Mouse (Mus musculus) lung, embryonic 14.5 days (tissue): ENCODE results near the gene Otp. TPM values are rescaled to one million over a fixed set of nuclear protein-coding genes. Genes with fewer than 3 reads are reported as not detected.

Experiments
- ATAC-seq: fragments of 200-750 bp; cut with Nextera tagmentation; 2 replicates; pipeline ENCODE4 v1.8.0; 2017; ENCODE audit warnings: mild to moderate bottlenecking, moderate TSS enrichment, moderate library complexity; ENCODE audit not compliant: insufficient read depth
- DNase-seq: peaks from one replicate; pipeline ENCODE4 v3.0.0-alpha.2; 2015
- H3K27ac ChIP-seq: fragments of 300-500 bp; sonication (generic); 2 replicates; pipeline ENCODE4 v1.5.1; 2014; ENCODE audit warnings: low read depth, mild to moderate bottlenecking, moderate library complexity
- H3K27me3 ChIP-seq: fragments of 300-500 bp; sonication (generic); 2 replicates; pipeline ENCODE4 v1.6.1; 2014; ENCODE audit warnings: low read length, control low read depth; ENCODE audit not compliant: insufficient read depth
- H3K36me3 ChIP-seq: fragments of 300-500 bp; sonication (generic); 2 replicates; pipeline ENCODE4 v1.6.1; 2014; ENCODE audit warnings: control low read depth; ENCODE audit not compliant: insufficient read depth
- H3K4me1 ChIP-seq: fragments of 300-500 bp; sonication (generic); 2 replicates; pipeline ENCODE4 v1.6.1; 2014; ENCODE audit warnings: antibody characterized with exemption, control low read depth; ENCODE audit not compliant: insufficient read depth
- H3K4me2 ChIP-seq: fragments of 300-500 bp; sonication (generic); 2 replicates; pipeline ENCODE4 v1.6.1; 2014; ENCODE audit warnings: mild to moderate bottlenecking
- H3K4me3 ChIP-seq: fragments of 300-500 bp; sonication (generic); 2 replicates; pipeline ENCODE4 v1.5.1; 2014; ENCODE audit warnings: low read depth, low read length
- H3K9ac ChIP-seq: fragments of 300-500 bp; sonication (generic); 2 replicates; pipeline ENCODE4 v1.6.1; 2014
- H3K9me3 ChIP-seq: fragments of 300-500 bp; sonication (generic); 2 replicates; pipeline ENCODE4 v1.6.1; 2016; ENCODE audit warnings: low read depth, low read length, control low read depth
- CTCF ChIP-seq: IDR thresholded peaks from 2 replicates; pipeline ENCODE4 v1.5.1; 2016; ENCODE audit warnings: antibody characterized with exemption, low read depth
- WGBS: fragments of 180-500 bp; shearing (Covaris S2); extraction: QIAGEN DNeasy Blood & Tissue Kit; methylation state at CpG from one replicate; pipeline ENCODE4 v1.1.7; 2014; 5-methylcytosine and 5-hydroxymethylcytosine counted together
- polyA plus RNA-seq: library from polyadenylated mRNA; unstranded; fragments of >200 nt; fragmentation: Nextera tagmentation; extraction: Ambion mirVana; gene quantifications from 2 replicates; pipeline ENCODE4 v1.2.1, GENCODE M21; 2014

The Otp gene
- polyA plus RNA-seq, 1 experiment from 2014 or later, result not detected

DNA sequence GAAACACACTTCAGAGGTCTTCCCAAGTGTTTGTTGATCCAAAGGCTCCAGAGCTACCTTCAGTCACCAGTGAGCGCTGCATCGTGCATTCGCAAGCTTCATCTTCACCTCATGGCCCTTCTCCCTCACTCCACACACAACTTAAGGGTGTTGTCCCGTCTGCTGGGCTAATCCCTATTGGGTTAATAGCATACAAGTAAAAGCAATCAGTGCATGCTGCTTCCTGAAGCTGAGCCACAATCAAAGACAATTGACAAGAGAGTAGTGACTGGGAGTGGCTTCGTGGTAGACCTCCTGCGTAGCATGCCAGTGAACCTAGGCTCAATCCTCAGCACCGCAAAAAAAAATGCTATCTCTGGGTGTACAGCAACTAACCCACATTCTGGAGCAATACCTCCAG, 27.5 kb upstream of the Otp start:
- H3K9ac ChIP-seq, result no peak overlapping the region
- no peaks in the 10 kb centered on the region for H3K9me3 ChIP-seq
- ATAC-seq, result no peak
- H3K27me3 ChIP-seq, result no peaks in the 10 kb centered on the region
- no peak for DNase-seq
- no peak overlapping the region for H3K27ac ChIP-seq
- no peak for TF ChIP-seq CTCF
- 52% methylated on average over 7 of the region's 7 CpGs for WGBS
- H3K4me2 ChIP-seq, result no peak overlapping the region
- H3K36me3 ChIP-seq, result peaks cover 7% of the 10 kb centered on the region; the same call in 1 of the 2 replicates
- H3K4me1 ChIP-seq, result no peaks in the 10 kb centered on the region
- H3K4me3 ChIP-seq, result no peak overlapping the region

DNA sequence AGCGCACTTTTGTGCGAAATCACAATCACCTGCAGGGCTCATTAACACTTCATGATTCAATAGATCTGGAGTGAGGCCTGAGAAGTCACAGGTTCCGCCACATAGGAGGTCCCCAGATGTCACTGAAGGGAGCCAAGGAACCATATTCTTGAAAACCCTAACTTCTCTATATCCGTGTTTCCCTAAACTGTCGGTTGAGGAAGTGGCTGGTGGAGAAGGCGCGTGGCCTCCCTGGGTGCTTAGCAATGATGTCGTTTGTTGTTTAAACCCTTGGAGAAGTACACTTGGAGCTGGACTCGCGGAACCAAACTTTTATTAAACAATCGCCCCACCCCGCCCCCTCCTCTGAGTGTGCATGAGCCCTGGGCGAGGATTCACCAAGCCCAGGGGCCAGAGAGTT, 26.1 kb upstream of the Otp start:
- H3K4me1 ChIP-seq, result no peaks in the 10 kb centered on the region
- TF ChIP-seq CTCF, result no peak
- H3K9ac ChIP-seq, result no peak overlapping the region
- no peaks in the 10 kb centered on the region for H3K36me3 ChIP-seq
- no peaks in the 10 kb centered on the region for H3K27me3 ChIP-seq
- no peaks in the 10 kb centered on the region for H3K9me3 ChIP-seq
- H3K27ac ChIP-seq, result no peak overlapping the region
- WGBS, result 37% methylated on average over 13 of the region's 13 CpGs
- no peak overlapping the region for H3K4me2 ChIP-seq
- no peak overlapping the region for H3K4me3 ChIP-seq
- ATAC-seq, result no peak
- DNase-seq, result peak; percentile 18

DNA sequence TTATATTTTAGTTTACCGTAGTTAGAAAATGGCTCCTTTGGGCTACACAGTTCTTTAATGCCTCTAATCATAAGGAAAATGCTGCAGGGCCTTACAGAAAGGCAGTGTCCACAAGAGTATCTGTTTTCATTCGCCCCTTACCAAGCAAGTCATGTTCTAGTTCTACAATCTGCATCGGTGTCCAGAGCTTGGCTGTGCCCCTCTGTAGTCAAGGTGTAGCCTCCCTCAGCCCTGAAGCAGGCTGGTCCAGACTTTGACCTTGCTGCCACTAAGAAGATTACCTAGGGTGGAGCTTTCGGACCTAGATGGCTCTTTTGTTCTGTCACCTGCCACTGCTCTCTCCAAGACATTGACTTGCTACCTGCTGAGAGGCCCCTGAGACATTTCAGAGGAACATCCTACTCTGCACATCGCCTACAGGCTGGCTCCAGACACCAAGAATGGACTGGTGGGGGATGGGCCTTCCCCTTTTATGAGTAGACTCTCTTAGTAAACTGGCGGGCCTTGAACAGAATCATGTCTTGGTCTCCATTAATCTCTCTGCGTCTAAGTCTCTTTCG, 17.3 kb upstream of the Otp start:
- H3K4me1 ChIP-seq, result no peaks in the 10 kb centered on the region
- DNase-seq, result no peak
- H3K9ac ChIP-seq, result no peak overlapping the region
- WGBS, result 73% methylated on average over 8 of the region's 8 CpGs
- no peak overlapping the region for H3K4me3 ChIP-seq
- H3K36me3 ChIP-seq, result no peaks in the 10 kb centered on the region
- H3K27ac ChIP-seq, result no peak overlapping the region
- no peak overlapping the region for H3K4me2 ChIP-seq
- no peaks in the 10 kb centered on the region; the same call in 1 of the 2 replicates for H3K27me3 ChIP-seq
- no peaks in the 10 kb centered on the region for H3K9me3 ChIP-seq
- ATAC-seq, result no peak
- TF ChIP-seq CTCF, result no peak

DNA sequence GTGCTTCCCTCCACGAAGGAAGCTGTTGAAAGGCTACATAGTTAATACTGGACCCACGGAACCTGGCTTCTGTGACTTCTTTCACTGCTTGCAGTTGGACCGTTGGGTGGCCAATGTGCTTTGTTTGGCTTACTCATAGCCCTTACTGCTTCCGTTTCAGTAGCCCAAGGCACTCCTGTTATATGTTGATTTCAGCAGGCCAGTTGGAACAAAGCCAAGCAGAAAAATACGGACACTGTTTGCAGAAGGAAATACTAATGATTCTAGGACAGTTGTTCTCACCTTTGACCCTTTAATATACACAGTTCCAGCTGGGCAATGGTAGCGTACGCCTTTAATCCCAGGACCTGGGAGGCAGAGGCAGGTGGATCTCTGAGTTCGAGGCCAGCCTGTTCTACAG, 16.1 kb upstream of the Otp start:
- 54% methylated on average over 8 of the region's 8 CpGs for WGBS

DNA sequence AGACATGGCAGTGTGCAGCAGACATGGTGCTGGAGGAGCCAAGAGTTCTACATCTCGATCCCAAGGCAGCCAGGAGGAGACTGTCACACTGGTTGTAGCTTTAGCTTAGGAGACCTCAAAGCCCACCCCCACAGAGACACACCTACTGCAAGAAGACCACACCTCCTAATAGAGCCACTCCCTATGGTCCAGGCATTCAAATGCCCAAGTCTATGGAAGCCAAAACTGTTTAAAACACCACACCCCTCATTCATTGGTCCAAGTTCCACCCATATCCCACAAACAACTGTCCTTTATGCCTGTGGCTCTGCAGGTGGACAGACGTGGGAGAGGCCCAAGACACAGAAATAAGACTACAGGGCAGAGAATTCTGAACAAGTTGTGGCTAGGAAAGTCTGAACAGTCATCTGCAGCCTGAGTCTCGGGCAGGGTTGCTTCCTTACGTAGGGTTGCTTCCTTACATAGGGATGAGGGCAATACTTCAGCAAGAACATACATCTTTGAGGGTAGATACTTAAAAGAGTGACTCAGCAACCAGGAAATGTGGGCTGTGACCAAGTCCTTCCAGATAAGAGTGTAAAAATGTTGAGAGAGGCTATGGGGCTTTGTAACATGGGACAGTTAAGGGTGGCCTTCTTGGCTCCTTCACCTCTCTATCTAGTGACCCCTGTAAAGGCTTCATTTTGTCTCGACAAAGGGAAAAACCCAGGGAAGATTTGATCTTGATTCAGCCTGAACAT, 12.7 kb upstream of the Otp start:
- no peak overlapping the region for H3K4me3 ChIP-seq
- no peak for TF ChIP-seq CTCF
- H3K27ac ChIP-seq, result no peak overlapping the region
- no peak for DNase-seq
- ATAC-seq, result no peak
- H3K36me3 ChIP-seq, result no peaks in the 10 kb centered on the region
- WGBS, result 63% methylated on average over 5 of the region's 5 CpGs
- no peak overlapping the region for H3K9ac ChIP-seq
- H3K9me3 ChIP-seq, result no peaks in the 10 kb centered on the region
- no peaks in the 10 kb centered on the region for H3K4me1 ChIP-seq
- no peak overlapping the region for H3K4me2 ChIP-seq
- peaks cover 21% of the 10 kb centered on the region for H3K27me3 ChIP-seq

More for the DNA sequence above, 16.1 kb upstream of the Otp start:
- Histone ChIP-seq H3K27ac (no peak overlapping the region), H3K4me3 (no peak overlapping the region), H3K27me3 (no peaks in the 10 kb centered on the region; the same call in 1 of the 2 replicates), H3K4me1 (no peaks in the 10 kb centered on the region), H3K9ac (no peak overlapping the region), H3K36me3 (no peaks in the 10 kb centered on the region), H3K4me2 (no peak overlapping the region), H3K9me3 (no peaks in the 10 kb centered on the region)
- ATAC-seq (no peak), DNase-seq (peak; percentile 59)
- no peak for TF ChIP-seq CTCF

DNA sequence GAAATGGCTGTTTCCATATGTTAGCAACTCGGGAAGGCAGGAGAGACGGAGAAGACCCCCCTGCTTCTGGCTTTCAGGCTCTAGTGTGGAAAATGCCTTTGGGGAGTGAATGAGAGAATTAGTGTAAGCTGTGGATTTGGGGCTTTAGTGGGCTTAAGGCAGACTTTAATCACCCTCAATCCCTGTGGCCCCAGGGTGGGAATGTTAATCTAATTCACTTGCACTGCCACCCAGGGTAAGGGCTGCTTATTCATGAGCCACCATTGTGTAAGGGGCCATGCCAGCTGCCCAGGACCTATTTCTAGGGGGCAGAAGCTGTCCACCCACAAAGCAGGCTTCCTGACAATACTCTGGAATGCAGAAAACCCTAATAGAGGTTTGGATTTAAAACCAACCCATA, 8.5 kb upstream of the Otp start:
- H3K27me3 ChIP-seq, result peaks cover 61% of the 10 kb centered on the region
- H3K9ac ChIP-seq, result no peak overlapping the region
- no peak overlapping the region for H3K4me3 ChIP-seq
- no peaks in the 10 kb centered on the region for H3K4me1 ChIP-seq
- TF ChIP-seq CTCF, result no peak
- no peak for ATAC-seq
- WGBS, result 27% methylated on average over 2 of the region's 2 CpGs
- H3K9me3 ChIP-seq, result no peaks in the 10 kb centered on the region
- H3K36me3 ChIP-seq, result no peaks in the 10 kb centered on the region
- H3K4me2 ChIP-seq, result no peak overlapping the region
- no peak for DNase-seq
- H3K27ac ChIP-seq, result no peak overlapping the region

DNA sequence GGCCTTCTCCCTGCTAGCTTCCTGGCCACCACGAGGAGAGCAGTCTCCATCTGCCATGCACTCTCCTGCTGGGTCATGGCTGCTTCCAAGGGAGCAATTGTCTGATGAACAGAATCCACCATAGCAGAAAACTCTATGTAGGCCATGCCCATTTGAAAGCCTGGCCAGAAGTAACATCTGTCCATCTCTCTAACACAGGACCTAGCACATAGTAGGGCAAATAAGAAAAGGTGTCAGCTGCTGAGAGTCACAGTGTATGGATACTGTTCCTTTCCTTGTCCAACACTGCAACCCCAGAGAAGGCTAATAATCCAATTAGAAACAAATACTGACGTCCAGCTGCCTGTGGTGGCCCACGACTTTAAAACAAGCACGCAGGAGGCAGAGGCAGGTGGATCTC, 7.6 kb upstream of the Otp start:
- Histone ChIP-seq H3K27me3 (peaks cover 70% of the 10 kb centered on the region), H3K4me2 (no peak overlapping the region), H3K27ac (no peak overlapping the region), H3K9me3 (no peaks in the 10 kb centered on the region), H3K4me1 (no peaks in the 10 kb centered on the region), H3K36me3 (no peaks in the 10 kb centered on the region), H3K4me3 (no peak overlapping the region), H3K9ac (no peak overlapping the region)
- no peak for TF ChIP-seq CTCF
- DNase-seq, result no peak
- no peak; the same call in 1 of the 2 replicates for ATAC-seq
- WGBS, result 36% methylated on average over 4 of the region's 4 CpGs
